Mouse (Mus musculus): ENCODE measurements around the gene Aknad1.

The Aknad1 gene

GRCm38 (mm10) chr3:108751691-108752090 lies 12.2 kb downstream of the Aknad1 start:
- DNase-seq: peak; percentile 73

DNA sequence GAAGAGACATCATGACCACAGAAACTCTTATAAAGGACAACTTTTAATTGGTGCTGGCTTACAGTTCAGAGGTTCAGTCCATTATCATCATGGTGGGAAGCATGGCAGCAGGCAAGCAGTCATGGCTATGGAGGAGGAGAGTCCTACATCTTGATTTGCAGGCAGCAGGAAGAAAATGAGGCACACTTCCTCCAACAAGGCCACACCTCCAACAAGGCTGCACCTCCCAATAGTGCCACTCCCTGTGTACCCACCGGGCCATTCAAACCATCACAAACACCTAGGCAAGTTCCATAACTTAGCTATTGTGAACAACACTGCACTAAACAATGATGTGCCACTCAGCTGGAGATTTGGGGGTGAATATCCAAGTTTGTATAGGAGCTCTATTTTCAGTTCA lies 15.1 kb downstream of the Aknad1 start:
- peak; percentile 50 for DNase-seq

GRCm38 (mm10) chr3:108755542-108755941 lies 16.1 kb downstream of the Aknad1 start:
- peak; percentile 69 for DNase-seq

GRCm38 (mm10) chr3:108756131-108756530 lies 16.7 kb downstream of the Aknad1 start:
- DNase-seq: no peak

DNA sequence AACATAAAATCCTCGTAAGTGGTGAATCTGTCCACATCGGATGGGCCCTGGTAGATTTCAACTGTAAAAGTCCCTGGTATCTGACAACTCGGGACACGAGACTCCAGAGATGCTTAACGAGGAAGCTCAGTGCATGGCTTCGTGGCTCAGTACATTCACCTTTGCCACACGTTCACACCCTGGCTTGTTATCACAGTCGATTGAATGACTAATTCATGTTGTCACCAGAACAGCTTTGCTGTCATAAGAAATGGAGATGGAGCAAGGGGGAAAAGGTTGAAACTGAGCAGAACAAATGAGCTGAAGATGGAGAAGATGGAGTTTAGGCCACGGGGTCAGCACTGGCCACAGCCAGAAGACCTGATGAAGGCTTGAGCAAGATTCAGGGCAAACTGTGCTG lies 18.1 kb downstream of the Aknad1 start:
- no peak for DNase-seq

DNA sequence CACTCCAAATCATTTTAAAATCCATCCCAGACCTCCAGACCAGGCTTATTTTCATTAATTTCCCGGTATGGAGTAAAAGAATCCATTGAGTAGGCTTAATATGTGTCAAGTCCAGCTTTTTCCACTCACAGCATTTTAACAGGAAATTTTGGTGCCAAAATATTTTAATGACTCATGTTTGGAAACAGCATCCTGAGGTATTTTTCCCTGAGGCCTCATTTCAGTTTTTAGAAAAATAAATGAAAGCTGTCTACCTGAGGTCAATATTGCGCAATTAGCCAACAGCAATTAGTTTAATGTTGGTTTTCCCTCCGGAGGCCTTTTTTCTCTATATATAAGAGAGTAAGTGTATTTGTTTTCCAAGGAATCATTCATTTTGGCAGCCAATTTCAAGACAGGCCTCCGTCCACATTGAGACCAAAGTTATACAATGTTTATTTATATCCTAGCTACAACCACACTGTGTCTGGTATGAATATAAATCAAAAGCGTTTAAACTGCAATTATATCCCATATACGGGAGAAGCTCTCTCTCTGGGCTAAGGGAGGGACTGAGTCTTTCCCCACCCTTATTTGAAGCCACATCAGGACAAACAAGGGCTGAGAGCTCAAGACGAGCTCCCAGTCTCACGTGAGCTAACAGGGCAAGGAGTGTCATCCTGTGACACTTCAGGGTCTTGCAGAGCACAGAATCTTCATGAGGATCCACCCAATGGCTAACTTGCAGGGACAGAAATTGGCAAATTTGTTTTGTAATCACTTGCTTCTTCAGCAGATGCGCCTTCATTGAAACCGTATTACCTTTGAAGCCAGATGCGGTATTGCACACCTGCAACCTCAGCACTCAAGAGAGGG lies 20.3 kb downstream of the Aknad1 start:
- no peak for DNase-seq

DNA sequence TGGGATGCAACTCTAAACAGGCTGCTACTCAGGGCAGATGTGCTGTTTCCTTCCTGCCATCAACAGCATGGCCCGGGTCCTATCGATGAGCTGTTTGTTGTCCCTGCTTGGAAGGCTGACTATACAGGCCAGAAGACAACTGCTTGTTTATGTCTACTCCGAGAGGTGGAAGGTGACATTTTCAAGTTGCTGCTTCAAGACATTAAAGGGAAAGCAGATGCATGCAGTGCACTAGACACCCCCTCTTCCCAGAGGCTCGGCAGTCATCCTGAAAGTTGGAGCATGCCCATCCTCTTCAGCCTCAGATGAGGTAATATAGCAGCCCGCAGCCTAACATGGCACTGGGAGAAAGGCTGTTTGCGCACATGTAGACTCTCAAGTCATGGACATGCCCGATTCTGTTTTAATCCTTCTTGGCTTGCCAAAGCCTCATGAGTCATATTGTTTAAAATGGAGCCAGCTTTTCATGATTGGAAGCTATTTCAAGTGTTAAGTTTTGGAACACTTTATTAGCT lies 23.2 kb downstream of the Aknad1 start:
- no peak for DNase-seq

DNA sequence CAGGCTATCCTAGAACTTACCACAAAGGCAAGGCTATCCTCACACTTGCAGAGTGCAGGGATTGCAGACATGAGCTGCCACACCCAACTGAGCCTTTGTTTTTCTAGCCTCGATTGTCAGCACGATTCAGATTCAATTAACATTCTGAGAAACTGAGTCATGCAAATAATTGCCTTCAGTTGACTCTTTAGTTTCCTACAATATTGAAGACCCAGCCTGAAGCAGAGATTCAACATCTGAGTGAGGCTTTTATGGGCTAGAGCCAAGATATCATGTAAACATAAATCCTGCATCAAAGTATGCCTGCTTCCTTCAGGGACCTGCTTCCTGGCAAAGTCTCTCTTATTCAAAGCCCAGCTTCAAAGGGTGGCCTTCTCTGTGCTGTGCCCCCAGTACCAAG lies 24.2 kb downstream of the Aknad1 start:
- no peak for DNase-seq

DNA sequence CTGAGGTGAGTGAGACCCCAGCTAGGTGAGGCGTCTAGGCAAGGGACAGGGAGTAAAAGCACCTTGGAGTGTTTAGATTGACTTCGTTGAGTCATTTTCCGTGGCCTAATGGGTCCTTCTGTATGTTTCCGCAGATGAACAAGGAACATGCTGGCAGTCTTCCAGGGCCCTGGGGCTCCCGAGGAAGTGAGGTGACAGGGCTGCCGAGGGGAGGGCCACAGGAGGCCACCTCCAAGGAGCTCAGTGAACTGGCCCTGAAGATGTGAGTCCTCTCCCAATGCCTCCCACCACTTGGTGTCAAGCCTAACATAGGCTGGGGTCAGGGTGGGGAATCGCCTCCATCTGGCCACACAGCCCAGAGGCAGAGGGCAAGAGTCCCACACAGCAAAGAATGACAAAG lies 25.5 kb downstream of the Aknad1 start:
- no peak for DNase-seq

DNA sequence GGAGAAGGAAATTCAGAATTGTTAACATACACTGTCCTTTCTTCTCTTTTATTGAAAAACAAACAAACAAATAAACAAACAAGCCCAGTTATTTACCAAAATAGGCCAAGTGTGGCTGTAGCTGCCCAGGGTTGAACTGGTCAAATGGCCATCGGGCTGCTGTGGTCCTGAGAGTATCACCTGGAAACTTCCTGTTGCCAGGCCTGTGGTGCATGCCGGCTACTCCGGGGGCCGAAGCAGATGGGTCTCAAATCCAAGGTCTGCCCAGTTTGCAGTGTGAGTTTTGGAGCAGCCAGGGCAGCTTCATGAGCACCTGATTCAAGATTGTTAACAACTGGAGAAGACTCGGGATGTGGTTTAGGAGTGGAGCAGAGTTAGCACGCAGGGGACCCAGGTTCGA lies 26.0 kb downstream of the Aknad1 start:
- no peak for DNase-seq

- DNase-seq: no peak
Measured at GRCm38 (mm10) chr3:108766943-108767342, 27.5 kb downstream of the Aknad1 start.

- DNase-seq: no peak
Measured at GRCm38 (mm10) chr3:108767416-108767815, 28.0 kb downstream of the Aknad1 start.

DNA sequence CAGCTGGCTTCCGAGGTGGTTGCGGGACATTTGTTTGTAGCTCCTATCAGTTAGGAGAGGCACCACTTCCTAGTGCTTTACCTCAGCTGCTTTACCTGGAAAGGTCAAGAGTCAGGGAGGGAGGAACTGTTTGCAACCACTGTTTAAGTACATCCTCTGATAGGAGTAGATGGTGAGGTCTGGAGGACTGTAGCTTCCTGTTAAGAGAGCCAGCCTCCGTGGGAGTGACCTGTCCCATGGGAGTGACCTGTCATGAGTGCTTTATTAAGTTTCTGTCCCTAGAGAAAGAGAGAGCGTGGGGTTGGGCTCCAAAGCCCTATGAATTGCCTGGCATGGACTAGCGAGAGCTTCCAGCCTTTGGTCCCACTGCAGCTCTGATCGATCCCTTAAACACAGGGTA lies 30.1 kb downstream of the Aknad1 start:
- DNase-seq: no peak

DNA sequence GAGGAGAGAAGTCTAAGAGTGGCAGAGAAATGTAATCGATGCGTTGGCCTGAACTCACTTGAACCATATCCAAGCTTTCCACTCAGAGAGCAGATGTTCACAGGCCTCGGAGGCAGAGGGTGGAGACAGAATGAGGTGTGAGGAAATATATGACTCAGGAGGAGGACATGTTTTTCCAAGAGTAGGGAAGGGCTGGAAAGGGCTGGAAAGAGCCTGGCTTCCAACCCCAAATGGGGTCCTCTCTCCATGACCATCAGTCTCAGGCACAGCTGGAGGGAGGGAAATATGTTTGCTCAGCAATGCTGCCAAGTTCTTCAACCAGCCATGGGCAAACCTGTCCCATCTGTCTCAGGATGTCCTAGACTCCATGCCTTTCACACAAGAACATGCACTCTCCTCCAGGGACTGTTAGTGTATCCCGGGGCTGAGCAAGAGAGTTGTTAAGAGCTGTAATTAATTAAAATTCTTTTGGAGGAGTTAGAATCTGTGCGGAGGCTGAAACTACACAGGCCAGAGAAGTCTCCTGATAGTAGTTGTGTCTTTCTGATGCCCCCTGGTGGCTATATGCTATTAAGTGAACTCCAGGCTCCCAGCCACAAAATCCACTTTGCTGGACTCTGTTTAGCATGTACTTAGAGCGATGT lies 31.4 kb downstream of the Aknad1 start:
- DNase-seq: peak; percentile 58

DNA sequence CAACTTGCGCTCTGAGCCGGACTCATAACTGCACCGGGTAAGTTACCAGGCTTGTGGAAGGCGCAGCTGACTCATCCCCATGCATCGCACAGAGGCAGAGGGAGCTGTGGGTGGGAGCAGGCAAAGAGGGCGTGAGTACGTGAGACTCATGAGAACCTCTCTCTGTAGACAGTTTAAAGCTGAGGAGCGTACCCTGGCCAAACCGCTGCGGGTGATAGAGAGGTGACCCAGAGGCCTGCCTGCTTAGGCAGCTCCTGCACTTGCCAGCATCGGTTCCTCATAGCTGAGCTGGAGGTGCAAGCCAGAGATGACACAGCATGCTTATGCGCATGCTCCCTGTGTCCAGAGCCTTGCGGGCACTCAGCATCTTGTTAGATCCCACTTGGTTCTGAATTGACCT lies 32.8 kb downstream of the Aknad1 start:
- no peak for DNase-seq

GRCm38 (mm10) chr3:108772811-108773210 lies 33.4 kb downstream of the Aknad1 start:
- DNase-seq: no peak

- DNase-seq: no peak
Measured at GRCm38 (mm10) chr3:108778761-108779540, 39.5 kb downstream of the Aknad1 start.

DNA sequence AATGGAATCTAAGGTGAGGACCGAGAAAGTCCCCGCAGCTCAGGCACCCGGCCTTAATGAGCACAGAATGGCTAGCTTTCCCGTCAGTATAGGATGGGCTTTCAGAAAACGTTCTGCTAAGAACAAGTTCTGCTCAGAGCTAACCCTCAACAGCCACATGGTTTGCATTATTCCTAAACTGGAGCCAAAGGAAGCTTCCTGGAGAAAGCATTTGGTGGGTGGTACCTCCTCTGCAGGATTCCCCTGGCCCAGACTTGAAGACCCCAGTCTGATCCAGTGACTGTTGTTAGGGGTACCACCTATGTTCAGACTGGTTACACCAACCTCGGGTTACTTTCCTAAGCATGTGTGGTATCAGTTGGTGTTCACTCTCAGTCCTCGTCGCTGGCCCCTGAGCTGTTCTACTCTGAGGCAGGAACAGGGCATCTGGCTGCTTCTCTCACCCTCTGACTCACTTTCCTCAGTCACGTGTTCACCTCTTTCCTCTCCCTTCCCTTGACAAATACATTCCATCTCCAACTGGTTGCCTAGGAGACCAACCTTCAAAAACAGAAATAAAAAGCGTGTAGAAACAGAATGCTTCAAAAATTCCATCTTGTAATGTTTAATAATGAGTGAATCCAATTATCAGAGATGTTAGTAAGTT lies 41.9 kb downstream of the Aknad1 start:
- DNase-seq: no peak

DNA sequence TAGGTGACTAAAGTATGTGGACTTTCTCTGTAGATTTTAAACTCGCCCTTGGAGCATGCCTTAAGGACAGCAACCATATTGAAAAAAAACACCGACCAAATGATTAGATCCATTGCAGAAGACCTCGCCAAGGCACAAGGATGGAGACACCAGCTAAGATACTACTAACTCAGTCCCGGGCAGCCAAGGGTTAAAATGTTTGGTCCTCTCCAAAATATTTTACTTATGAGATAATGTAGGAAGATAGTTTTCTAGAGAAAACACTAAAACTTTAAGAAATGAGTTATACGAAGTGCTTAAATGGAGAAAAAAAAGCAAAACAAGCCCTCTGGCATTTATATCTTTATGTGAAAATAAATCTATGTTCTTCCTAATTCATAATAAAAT lies 42.4 kb downstream of the Aknad1 start:
- no peak for DNase-seq

- DNase-seq: no peak
Measured at GRCm38 (mm10) chr3:108782364-108782895, 43.0 kb downstream of the Aknad1 start.

DNA sequence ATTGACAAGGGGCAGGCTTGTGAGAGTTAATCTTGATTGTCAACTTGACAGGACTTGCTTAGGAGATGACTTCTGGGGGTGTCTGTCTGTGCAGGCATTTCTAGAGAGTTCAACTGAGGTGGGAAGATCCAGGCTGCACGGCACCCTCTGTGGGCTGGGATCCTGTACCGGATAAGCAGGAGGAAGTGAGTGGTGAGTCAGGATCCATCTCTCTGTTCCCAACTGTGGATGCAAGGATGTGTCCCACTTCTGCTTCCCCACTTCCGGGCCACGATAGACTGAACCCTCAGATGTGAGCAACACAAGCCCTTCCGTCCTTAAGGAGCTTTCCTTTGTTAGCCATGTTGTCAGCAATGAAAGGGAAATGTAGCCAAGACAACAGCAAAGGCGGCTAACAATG lies 47.1 kb downstream of the Aknad1 start:
- no peak for DNase-seq

- DNase-seq: no peak
Measured at GRCm38 (mm10) chr3:108787754-108788454, 48.4 kb downstream of the Aknad1 start.
